Mouse (Mus musculus) intestine, embryonic 16.5 days (tissue): Measurements from ENCODE around the gene Eif4g3. TPM values are rescaled to one million over a fixed set of nuclear protein-coding genes. Genes with fewer than 3 reads are reported as not detected.

Experiments
- ATAC-seq: fragments of 200-750 bp; cut with Nextera tagmentation; 2 replicates; pipeline ENCODE4 v1.8.0; 2017; ENCODE audit warnings: moderate TSS enrichment, moderate library complexity
- H3K27ac ChIP-seq: fragments of 300-500 bp; sonication (generic); 2 replicates; pipeline ENCODE4 v1.5.1; 2014; ENCODE audit warnings: mild to moderate bottlenecking, low read length
- H3K27me3 ChIP-seq: fragments of 300-500 bp; sonication (generic); replicated peaks from 2 replicates; pipeline ENCODE4 v1.6.1; 2014; ENCODE audit warnings: low read length, control low read depth, mixed read lengths; ENCODE audit not compliant: control insufficient read depth, insufficient read depth
- H3K36me3 ChIP-seq: fragments of 300-500 bp; sonication (generic); 2 replicates; pipeline ENCODE4 v1.6.1; 2014; ENCODE audit warnings: low read length, control low read depth; ENCODE audit not compliant: control insufficient read depth, insufficient read depth
- H3K4me1 ChIP-seq: fragments of 300-500 bp; sonication (generic); 2 replicates; pipeline ENCODE4 v1.6.1; 2014; ENCODE audit warnings: low read length, control low read depth, mixed read lengths; ENCODE audit not compliant: control insufficient read depth, insufficient read depth
- H3K4me2 ChIP-seq: fragments of 300-500 bp; sonication (generic); 2 replicates; pipeline ENCODE4 v1.6.1; 2014; ENCODE audit warnings: low read depth, low read length, control low read depth
- H3K4me3 ChIP-seq: fragments of 300-500 bp; sonication (generic); 2 replicates; pipeline ENCODE4 v1.5.1; 2014; ENCODE audit warnings: mild to moderate bottlenecking, low read length
- H3K9ac ChIP-seq: fragments of 300-500 bp; sonication (generic); 2 replicates; pipeline ENCODE4 v1.6.1; 2014; ENCODE audit warnings: low read depth, low read length
- H3K9me3 ChIP-seq: fragments of 300-500 bp; sonication (generic); 2 replicates; pipeline ENCODE4 v1.6.1; 2016; ENCODE audit warnings: low read length, control low read depth; ENCODE audit not compliant: control insufficient read depth
- WGBS: fragments of 180-500 bp; shearing (Covaris S2); extraction: QIAGEN DNeasy Blood & Tissue Kit; methylation state at CpG from one replicate; pipeline ENCODE4 v1.1.7; 2014; 5-methylcytosine and 5-hydroxymethylcytosine counted together
- polyA plus RNA-seq: library from polyadenylated mRNA; unstranded; fragments of >200 nt; fragmentation: Nextera tagmentation; extraction: Ambion mirVana; gene quantifications from 2 replicates; pipeline ENCODE4 v1.2.1, GENCODE M21; 2015

The Eif4g3 gene
- polyA plus RNA-seq, 1 experiment from 2014 or later = 16.4 TPM

GRCm38 (mm10) chr4:137995399-137995798 is 2.6 kb downstream of the Eif4g3 start:
- H3K36me3 ChIP-seq = peaks cover 9% of the 10 kb centered on the region
- peak overlapping the region; percentile 95; the same call in 1 of the 2 replicates for H3K4me3 ChIP-seq
- no peak overlapping the region for H3K27ac ChIP-seq
- 0 out of 2 replicates have a peak overlapping the region, but pooled peaks have one; percentile 97 for H3K9ac ChIP-seq
- 70% methylated on average over 12 of the region's 12 CpGs for WGBS
- H3K4me2 ChIP-seq = peak overlapping the region; percentile 78
- H3K9me3 ChIP-seq = no peaks in the 10 kb centered on the region
- peaks cover 23% of the 10 kb centered on the region for H3K4me1 ChIP-seq
- no peak for ATAC-seq
- H3K27me3 ChIP-seq = no peaks in the 10 kb centered on the region

GRCm38 (mm10) chr4:137998232-137998631 is 5.4 kb downstream of the Eif4g3 start:
- Histone ChIP-seq H3K4me3 (no peak overlapping the region), H3K27ac (no peak overlapping the region), H3K9me3 (no peaks in the 10 kb centered on the region), H3K27me3 (no peaks in the 10 kb centered on the region), H3K36me3 (peaks cover 9% of the 10 kb centered on the region), H3K4me1 (peaks cover 24% of the 10 kb centered on the region), H3K9ac (no peak overlapping the region), H3K4me2 (no peak overlapping the region)
- ATAC-seq = no peak
- 70% methylated on average over 4 of the region's 4 CpGs for WGBS

- no peak for ATAC-seq
- no peak overlapping the region for H3K9ac ChIP-seq
Observed at GRCm38 (mm10) chr4:138000682-138001081, 7.9 kb downstream of the Eif4g3 start.

GRCm38 (mm10) chr4:138003909-138004610 is 11.2 kb downstream of the Eif4g3 start:
- Histone ChIP-seq H3K27ac (no peak overlapping the region), H3K4me3 (no peak overlapping the region), H3K4me1 (peaks cover 8% of the 10 kb centered on the region), H3K27me3 (no peaks in the 10 kb centered on the region), H3K9ac (no peak overlapping the region), H3K4me2 (no peak overlapping the region), H3K9me3 (no peaks in the 10 kb centered on the region), H3K36me3 (peaks cover 4% of the 10 kb centered on the region)
- ATAC-seq = no peak
- WGBS = 70% methylated on average over 11 of the region's 11 CpGs

More at GRCm38 (mm10) chr4:138000682-138001081, 7.9 kb downstream of the Eif4g3 start:
- H3K4me1 ChIP-seq = peaks cover 17% of the 10 kb centered on the region
- no peaks in the 10 kb centered on the region for H3K9me3 ChIP-seq
- 19% methylated on average over 7 of the region's 7 CpGs for WGBS
- no peak overlapping the region; the same call in 1 of the 2 replicates for H3K27ac ChIP-seq
- peaks cover 9% of the 10 kb centered on the region for H3K36me3 ChIP-seq
- H3K27me3 ChIP-seq = no peaks in the 10 kb centered on the region
- H3K4me2 ChIP-seq = no peak overlapping the region
- H3K4me3 ChIP-seq = no peak overlapping the region

GRCm38 (mm10) chr4:138005781-138006180 is 13.0 kb downstream of the Eif4g3 start:
- Histone ChIP-seq H3K9ac (no peak overlapping the region), H3K36me3 (no peaks in the 10 kb centered on the region), H3K4me3 (no peak overlapping the region), H3K4me2 (no peak overlapping the region), H3K27me3 (no peaks in the 10 kb centered on the region), H3K27ac (no peak overlapping the region), H3K4me1 (peaks cover 8% of the 10 kb centered on the region), H3K9me3 (no peaks in the 10 kb centered on the region)
- no peak for ATAC-seq
- 84% methylated on average over 1 of the region's 1 CpGs for WGBS

GRCm38 (mm10) chr4:138006951-138007613 is 14.3 kb downstream of the Eif4g3 start:
- Histone ChIP-seq H3K4me1 (peaks cover 8% of the 10 kb centered on the region), H3K9ac (no peak overlapping the region), H3K4me2 (no peak overlapping the region), H3K36me3 (no peaks in the 10 kb centered on the region), H3K27ac (no peak overlapping the region), H3K27me3 (no peaks in the 10 kb centered on the region), H3K4me3 (no peak overlapping the region), H3K9me3 (no peaks in the 10 kb centered on the region)
- 71% methylated on average over 9 of the region's 9 CpGs for WGBS
- ATAC-seq = no peak

GRCm38 (mm10) chr4:138008646-138009045 is 15.8 kb downstream of the Eif4g3 start:
- 86% methylated on average over 6 of the region's 6 CpGs for WGBS
- Histone ChIP-seq H3K9me3 (no peaks in the 10 kb centered on the region), H3K36me3 (no peaks in the 10 kb centered on the region), H3K27ac (no peak overlapping the region), H3K9ac (no peak overlapping the region), H3K4me1 (peaks cover 4% of the 10 kb centered on the region), H3K4me3 (no peak overlapping the region), H3K4me2 (no peak overlapping the region), H3K27me3 (no peaks in the 10 kb centered on the region)
- 0 out of 2 replicates have a peak, but pooled peaks have one; percentile 48 for ATAC-seq

- H3K36me3 ChIP-seq = peaks cover 7% of the 10 kb centered on the region; the same call in 1 of the 2 replicates
- ATAC-seq = no peak
- H3K4me2 ChIP-seq = no peak overlapping the region
- no peaks in the 10 kb centered on the region for H3K4me1 ChIP-seq
- H3K9ac ChIP-seq = no peak overlapping the region
- no peak overlapping the region for H3K27ac ChIP-seq
- H3K27me3 ChIP-seq = no peaks in the 10 kb centered on the region
- whole genome bisulfite sequencing = 93% methylated on average over 4 of the region's 4 CpGs
- no peaks in the 10 kb centered on the region for H3K9me3 ChIP-seq
- H3K4me3 ChIP-seq = no peak overlapping the region
Observed at GRCm38 (mm10) chr4:138009786-138010502, 17.1 kb downstream of the Eif4g3 start.
